Mouse (Mus musculus) heart, postnatal 0 days (tissue): ENCODE data around the gene Prkn. TPM values are rescaled to one million over a fixed set of nuclear protein-coding genes. Genes with fewer than 3 reads are reported as not detected.

Experiments used
- ATAC-seq: fragments of 200-750 bp; cut with Nextera tagmentation; 2 replicates; pipeline ENCODE4 v1.8.0; 2017; ENCODE audit warnings: low read depth, moderate number of reproducible peaks, moderate library complexity; ENCODE audit not compliant: insufficient read depth
- DNase-seq: peaks from one replicate; pipeline ENCODE4 v3.0.0-alpha.2; 2016; ENCODE audit warnings: low spot score
- H3K27ac ChIP-seq: fragments of 300-500 bp; sonication (generic); 2 replicates; pipeline ENCODE4 v1.5.1; 2014; ENCODE audit warnings: low read depth, mild to moderate bottlenecking
- H3K27me3 ChIP-seq: fragments of 300-500 bp; sonication (generic); 2 replicates; pipeline ENCODE4 v1.6.1; 2014; ENCODE audit warnings: low read length, mixed read lengths; ENCODE audit not compliant: control insufficient read depth, insufficient read depth
- H3K36me3 ChIP-seq: fragments of 300-500 bp; sonication (generic); replicated peaks from 2 replicates; pipeline ENCODE4 v1.6.1; 2014; ENCODE audit warnings: low read length, mixed read lengths; ENCODE audit not compliant: control insufficient read depth, insufficient read depth
- H3K4me1 ChIP-seq: fragments of 300-500 bp; sonication (generic); 2 replicates; pipeline ENCODE4 v1.6.1; 2014; ENCODE audit warnings: antibody characterized with exemption; ENCODE audit not compliant: control insufficient read depth, insufficient read depth
- H3K4me2 ChIP-seq: fragments of 300-500 bp; sonication (generic); 2 replicates; pipeline ENCODE4 v1.6.1; 2014; ENCODE audit warnings: low read depth, mild to moderate bottlenecking, low read length, moderate library complexity
- H3K4me3 ChIP-seq: fragments of 300-500 bp; sonication (generic); 2 replicates; pipeline ENCODE4 v1.5.1; 2014; ENCODE audit warnings: low read depth, low read length
- H3K9ac ChIP-seq: fragments of 300-500 bp; sonication (generic); replicated peaks from 2 replicates; pipeline ENCODE4 v1.6.1; 2014; ENCODE audit warnings: low read depth, low read length, mixed read lengths
- H3K9me3 ChIP-seq: fragments of 300-500 bp; sonication (generic); replicated peaks from 2 replicates; pipeline ENCODE4 v1.6.1; 2016; ENCODE audit warnings: low read length; ENCODE audit not compliant: control insufficient read depth
- CTCF ChIP-seq: IDR thresholded peaks from 2 replicates; pipeline ENCODE4 v1.5.1; 2016; ENCODE audit warnings: antibody characterized with exemption, control low read depth, low read depth
- EP300 ChIP-seq: IDR thresholded peaks from 2 replicates; pipeline ENCODE4 v1.6.1; 2016; ENCODE audit warnings: antibody characterized with exemption, low read depth
- WGBS: fragments of 180-500 bp; shearing (Covaris S2); extraction: QIAGEN DNeasy Blood & Tissue Kit; methylation state at CpG from one replicate; pipeline ENCODE4 v1.1.7; 2014; 5-methylcytosine and 5-hydroxymethylcytosine counted together
- polyA plus RNA-seq: library from polyadenylated mRNA; unstranded; fragments of >200 nt; fragmentation: Nextera tagmentation; extraction: Ambion mirVana; gene quantifications from 2 replicates; pipeline ENCODE4 v1.2.1, GENCODE M21; 2015
- total RNA-seq: library from RNA; depleted of rRNA; stranded (reverse); fragments of >200 nt; gene quantifications from 2 replicates; pipeline ENCODE4 v1.2.3, GENCODE M21; 2014; ENCODE audit warnings: low replicate concordance

Prkn gene
- total and polyA plus RNA-seq, 2 experiments from 2014 or later: 4.5 to 14.2 TPM

DNA sequence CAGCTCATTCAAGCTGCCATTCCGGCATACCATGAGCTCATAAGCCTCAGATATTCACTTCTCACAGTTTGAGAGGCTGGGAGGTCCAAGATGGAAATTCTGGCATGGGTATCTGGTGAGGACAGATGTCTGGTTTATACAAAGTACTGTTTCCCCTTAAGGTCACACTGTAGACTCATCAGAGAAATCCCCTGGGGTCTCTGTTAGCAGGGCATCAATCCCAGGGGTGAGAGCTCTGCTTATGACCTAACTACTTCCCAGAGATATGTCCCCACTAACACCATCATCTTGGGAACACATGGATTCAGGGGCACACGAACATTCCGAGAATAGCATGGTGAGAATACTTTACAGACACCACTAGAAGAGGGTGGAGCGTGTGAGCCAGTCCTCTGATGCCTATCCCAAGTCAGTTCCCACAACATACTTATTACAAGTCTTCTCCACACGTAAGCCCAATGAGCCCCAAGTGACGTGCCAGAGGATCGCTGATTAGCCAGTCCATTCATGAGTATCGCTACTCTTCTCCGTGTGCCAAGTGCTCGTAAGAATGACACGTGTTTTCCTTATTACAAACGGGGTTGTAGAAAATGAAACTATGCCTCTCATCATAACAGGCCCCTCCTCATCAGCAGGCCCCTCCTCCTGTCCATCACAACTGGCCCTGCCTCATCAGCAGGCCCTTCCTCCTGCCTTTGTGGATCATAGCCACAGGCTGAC lies 895.1 kb downstream of the Prkn start:
- 68% methylated on average over 12 of the region's 12 CpGs for WGBS

DNA sequence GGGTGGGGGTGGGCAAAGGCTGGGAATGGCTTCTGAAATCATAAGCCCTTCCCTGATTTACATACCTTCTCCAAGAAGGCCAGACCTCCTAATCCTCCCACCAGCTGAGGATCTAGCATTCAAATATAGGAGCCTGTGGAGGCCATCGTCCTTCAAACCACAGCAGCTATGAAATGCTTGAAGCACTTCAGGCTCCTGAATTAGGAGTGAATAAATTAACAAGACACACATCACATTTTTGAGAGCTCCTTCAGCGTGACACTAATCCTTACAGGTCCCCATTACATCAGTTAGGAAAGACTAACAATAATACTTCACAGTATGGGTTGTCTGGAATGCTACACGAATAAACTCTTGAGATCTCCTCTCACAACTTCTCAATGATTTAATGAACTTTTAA lies 896.3 kb downstream of the Prkn start:
- no peak overlapping the region for H3K4me3 ChIP-seq
- DNase-seq (no peak), ATAC-seq (no peak)
- no peaks in the 10 kb centered on the region for H3K27me3 ChIP-seq
- H3K4me1 ChIP-seq: no peaks in the 10 kb centered on the region
- no peak overlapping the region for H3K27ac ChIP-seq
- WGBS: 86% methylated on average over 3 of the region's 3 CpGs
- no peaks in the 10 kb centered on the region for H3K36me3 ChIP-seq
- no peak overlapping the region for H3K9ac ChIP-seq
- no peaks in the 10 kb centered on the region for H3K9me3 ChIP-seq
- TF ChIP-seq EP300 (no peak), CTCF (no peak)
- H3K4me2 ChIP-seq: no peak overlapping the region

More for the DNA sequence above, 895.1 kb downstream of the Prkn start:
- no peak overlapping the region for H3K9ac ChIP-seq
- H3K27ac ChIP-seq: no peak overlapping the region
- TF ChIP-seq CTCF (no peak), EP300 (no peak)
- ATAC-seq: no peak
- H3K36me3 ChIP-seq: no peaks in the 10 kb centered on the region
- H3K9me3 ChIP-seq: no peaks in the 10 kb centered on the region
- H3K4me1 ChIP-seq: no peaks in the 10 kb centered on the region
- H3K27me3 ChIP-seq: no peaks in the 10 kb centered on the region
- H3K4me3 ChIP-seq: no peak overlapping the region
- no peak overlapping the region for H3K4me2 ChIP-seq
- DNase-seq: no peak

DNA sequence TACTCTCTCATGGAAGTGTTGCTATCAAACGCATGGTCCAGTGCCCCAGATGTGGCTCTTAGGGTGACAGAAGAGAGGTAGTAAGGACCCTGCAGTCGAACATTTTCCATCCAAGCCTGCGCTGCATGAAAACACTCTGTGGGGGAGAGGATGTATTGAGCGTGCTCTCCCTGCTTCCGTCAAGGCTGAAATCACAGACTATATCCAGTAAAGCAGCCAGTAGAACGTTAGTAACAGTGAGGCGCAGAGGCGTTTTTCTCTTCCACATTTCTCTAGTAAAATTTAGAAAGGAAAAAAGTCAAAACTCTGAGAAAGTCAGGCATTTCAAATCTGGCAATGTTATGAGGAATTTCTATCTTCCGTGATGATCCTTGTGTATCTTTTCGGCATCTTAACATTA lies 897.7 kb downstream of the Prkn start:
- Histone ChIP-seq H3K27me3 (no peaks in the 10 kb centered on the region), H3K9ac (no peak overlapping the region), H3K4me3 (no peak overlapping the region), H3K9me3 (no peaks in the 10 kb centered on the region), H3K36me3 (no peaks in the 10 kb centered on the region), H3K27ac (no peak overlapping the region), H3K4me1 (no peaks in the 10 kb centered on the region), H3K4me2 (no peak overlapping the region)
- DNase-seq (no peak), ATAC-seq (no peak)
- 91% methylated on average over 10 of the region's 10 CpGs for WGBS
- no peak for TF ChIP-seq CTCF
- TF ChIP-seq EP300: no peak

DNA sequence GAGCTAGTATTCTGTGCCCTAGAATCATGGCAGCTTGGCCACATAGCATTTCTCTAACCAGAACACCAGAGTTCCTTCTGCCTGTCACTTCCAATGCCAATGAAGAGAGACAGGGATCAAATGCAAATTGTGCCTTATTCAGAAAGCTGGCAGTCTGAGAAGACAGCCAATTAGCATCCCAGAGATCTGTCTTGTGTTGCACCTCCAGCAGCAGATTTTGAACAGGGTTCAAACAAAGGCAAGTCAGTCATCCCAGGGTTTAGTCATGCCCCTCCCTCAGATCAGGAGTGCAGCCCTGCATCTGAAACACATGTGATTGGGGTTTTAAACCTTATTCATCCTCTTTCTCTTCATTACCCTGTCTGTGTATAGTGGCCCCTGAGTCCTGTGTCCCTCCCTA lies 900.5 kb downstream of the Prkn start:
- H3K27me3 ChIP-seq: no peaks in the 10 kb centered on the region
- TF ChIP-seq EP300: no peak
- no peak for TF ChIP-seq CTCF
- no peak overlapping the region for H3K9ac ChIP-seq
- no peak overlapping the region for H3K4me2 ChIP-seq
- H3K4me3 ChIP-seq: no peak overlapping the region
- ATAC-seq (no peak), DNase-seq (no peak)
- H3K27ac ChIP-seq: no peak overlapping the region
- peaks cover 7% of the 10 kb centered on the region; the same call in 1 of the 2 replicates for H3K4me1 ChIP-seq
- no peaks in the 10 kb centered on the region for H3K9me3 ChIP-seq
- H3K36me3 ChIP-seq: no peaks in the 10 kb centered on the region

DNA sequence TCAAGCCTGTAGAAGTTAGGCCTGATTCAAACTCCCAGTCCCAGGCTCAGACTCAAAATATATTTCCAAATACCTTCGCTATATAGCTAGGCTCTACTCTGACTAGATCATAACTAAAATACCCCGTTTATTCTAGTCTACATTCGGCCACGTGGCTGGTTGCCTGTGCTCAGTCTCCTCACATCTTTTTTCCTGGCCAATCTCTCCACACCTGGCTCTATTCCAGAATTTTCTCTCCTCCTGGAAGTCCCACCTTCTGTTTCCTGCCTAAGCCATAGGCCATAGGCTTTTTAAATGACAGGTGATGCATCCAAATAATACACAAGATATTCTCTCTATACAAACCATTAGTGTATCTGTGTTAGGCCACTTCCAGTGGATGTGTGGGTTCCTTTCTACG lies 901.0 kb downstream of the Prkn start:
- WGBS: 76% methylated on average over 5 of the region's 5 CpGs

DNA sequence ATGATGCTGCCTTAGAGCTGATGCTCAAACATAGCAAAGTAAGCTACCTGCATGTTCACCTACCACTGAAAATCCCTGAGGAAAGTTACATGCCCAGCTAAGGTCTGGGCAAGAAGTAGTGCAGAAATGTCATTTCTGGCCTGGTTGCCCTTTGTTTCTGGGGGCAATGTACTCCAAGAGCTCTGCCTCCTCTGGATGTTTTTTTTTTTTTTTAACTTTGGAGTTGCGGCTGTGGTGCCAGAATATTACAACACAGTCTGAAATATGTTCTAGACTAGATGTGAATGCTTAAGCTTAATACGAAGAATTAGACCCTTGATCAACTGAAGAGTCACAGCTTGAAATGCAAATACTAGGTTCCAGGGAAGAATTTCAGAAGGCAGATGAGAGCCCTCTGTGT lies 911.1 kb downstream of the Prkn start:
- H3K4me1 ChIP-seq: no peaks in the 10 kb centered on the region
- no peak overlapping the region for H3K4me3 ChIP-seq
- H3K27ac ChIP-seq: no peak overlapping the region
- H3K9me3 ChIP-seq: no peaks in the 10 kb centered on the region
- H3K27me3 ChIP-seq: no peaks in the 10 kb centered on the region
- H3K36me3 ChIP-seq: no peaks in the 10 kb centered on the region
- TF ChIP-seq EP300: no peak
- TF ChIP-seq CTCF: no peak
- no peak for ATAC-seq
- no peak overlapping the region for H3K4me2 ChIP-seq
- no peak for DNase-seq
- H3K9ac ChIP-seq: no peak overlapping the region
- 93% methylated on average over 2 of the region's 2 CpGs for WGBS

More for the DNA sequence above, 901.0 kb downstream of the Prkn start:
- H3K27ac ChIP-seq: no peak overlapping the region
- no peaks in the 10 kb centered on the region for H3K27me3 ChIP-seq
- DNase-seq (no peak), ATAC-seq (no peak)
- H3K4me2 ChIP-seq: no peak overlapping the region
- TF ChIP-seq CTCF (no peak), EP300 (no peak)
- no peak overlapping the region for H3K9ac ChIP-seq
- peaks cover 7% of the 10 kb centered on the region; the same call in 1 of the 2 replicates for H3K4me1 ChIP-seq
- no peak overlapping the region for H3K4me3 ChIP-seq
- H3K9me3 ChIP-seq: no peaks in the 10 kb centered on the region
- no peaks in the 10 kb centered on the region for H3K36me3 ChIP-seq
